Comparison of ENCODE assay signal across 13 mouse cellular contexts in the genomic region with DNA sequence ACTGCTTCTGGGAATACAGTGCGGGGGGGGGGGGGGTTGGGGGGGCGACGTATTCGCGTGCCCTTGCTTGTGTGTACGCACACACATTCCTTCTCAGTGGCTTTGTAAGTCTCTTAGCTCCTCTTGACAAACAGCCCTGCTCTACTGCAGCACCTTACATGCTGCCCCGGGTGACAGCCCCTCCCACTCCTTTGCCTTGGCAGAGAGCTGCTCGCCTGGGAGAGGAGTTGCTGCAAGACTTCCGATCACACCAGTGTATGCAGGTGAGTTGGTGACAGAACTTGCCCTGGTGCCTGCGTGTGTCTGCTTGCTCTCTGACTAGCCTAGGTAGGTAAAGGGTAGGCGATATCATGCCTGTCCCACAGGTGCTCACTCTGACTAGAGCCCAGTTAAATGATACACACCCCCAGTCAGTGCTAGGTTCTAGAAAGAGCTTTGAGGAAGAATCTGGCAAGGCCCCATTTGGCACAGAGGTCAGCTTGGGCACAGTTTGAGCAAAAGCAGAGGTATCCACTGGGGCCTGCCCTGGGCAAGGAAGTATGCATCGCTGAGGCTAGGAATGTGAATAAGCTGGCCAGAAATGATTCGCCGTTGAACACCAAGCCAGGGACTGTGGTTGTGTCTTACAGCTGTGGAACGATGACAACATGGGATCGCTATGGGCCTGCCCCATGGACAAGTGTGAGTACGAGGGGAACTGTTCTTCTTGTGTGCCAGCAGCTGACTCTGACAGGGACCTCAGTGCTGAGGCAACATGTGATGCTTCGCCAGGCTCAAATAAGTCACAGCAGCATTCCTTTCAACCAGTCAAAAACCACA. TPM values are rescaled to one million over a fixed set of nuclear protein-coding genes. Genes with fewer than 3 reads are reported as not detected.
DNase-seq lines count a peak whose midpoint lies in the region; ATAC-seq lines count a peak whose summit lies in the region.
"Had no signal": no experiment of that assay in that cellular context is flagged by ENCODE, and none has a peak within 500 bp of the region (broad histone marks: within the 10 kb centered on the region; RNA-seq: fewer than 3 reads in every experiment).

No protein-coding gene starts in this region.

- no peaks in the 10 kb centered on the region for H3K36me3 ChIP-seq in kidney, embryonic 16.5 days (ENCODE audit: insufficient read depth, low read length)
- H3K36me3 ChIP-seq: lung, embryonic 15.5 days; neural tube, embryonic 12.5 days had no signal

- no peak overlapping the region for H3K4me2 ChIP-seq in kidney, embryonic 16.5 days (replicated peaks; ENCODE audit: low read depth, low read length)

- H3K4me3 ChIP-seq in kidney, embryonic 16.5 days (ENCODE audit: low read length) = no peak overlapping the region
- H3K4me3 ChIP-seq: layer of hippocampus, adult 2 months; neural tube, embryonic 12.5 days had no signal

- peaks cover 16% of the 10 kb centered on the region; the same call in 1 of the 2 replicates for H3K27me3 ChIP-seq in kidney, embryonic 16.5 days (ENCODE audit: insufficient read depth, low read length)

- peaks cover 19% of the 10 kb centered on the region for H3K4me1 ChIP-seq in kidney, embryonic 16.5 days (ENCODE audit: insufficient read depth, low read length)

- intact Hi-C loops in heart, postnatal 10 days (cut with DNase I) = no loop called here

- H3K9ac ChIP-seq in kidney, embryonic 16.5 days (replicated peaks; ENCODE audit: low read length) = no peak overlapping the region
- H3K9ac ChIP-seq: lung, embryonic 15.5 days; neural tube, embryonic 12.5 days had no signal

- 57% methylated on average over 18 of the region's 18 CpGs for WGBS in kidney, embryonic 16.5 days

- ATAC-seq in kidney, embryonic 16.5 days (ENCODE audit: low FRiP score, low TSS enrichment) = no peak
- ATAC-seq in monocyte, adult 5-6 weeks (replicated peaks; ENCODE audit: insufficient number of reproducible peaks, low FRiP score, low TSS enrichment, poor library complexity, severe bottlenecking) = no peak

- no peaks in the 10 kb centered on the region for H3K9me3 ChIP-seq in kidney, embryonic 16.5 days (ENCODE audit: low read length)
- H3K9me3 ChIP-seq: lung, embryonic 15.5 days; neural tube, embryonic 12.5 days had no signal

- H3K27ac ChIP-seq in kidney, embryonic 16.5 days (ENCODE audit: low read length) = no peak overlapping the region
- H3K27ac ChIP-seq: layer of hippocampus, adult 2 months; lung, embryonic 15.5 days; neural tube, embryonic 12.5 days had no signal

- DNase-seq in kidney, adult 11 months = peak; percentile 64
- DNase-seq in adrenal gland, postnatal 14 days = peak; percentile 70
- DNase-seq in heart, postnatal 10 days = peak; percentile 58 to 69
- DNase-seq in lung, postnatal 25 days (ENCODE audit: low spot score) = peak; percentile 50
- DNase-seq in spleen, postnatal 10 days (ENCODE audit: low spot score in 2 of 2) = no peak
- no peak for DNase-seq in B cell, adult 2 months
- DNase-seq: spleen, adult 18-20 months; thymus, postnatal 4 days had no signal

RNA-seq across cellular contexts. Expression of a gene that starts 2.3 kb away (rescaled TPM):
- polyA plus RNA-seq in kidney, embryonic 16.5 days (2015; fragmentation: Nextera tagmentation; extraction: Ambion mirVana) = 43.4 and 45.8 TPM in 2 replicates
- 37.4 and 42.7 TPM in 2 replicates for total RNA-seq in adrenal gland, postnatal 14 days (2021)
- 10 to 100 TPM; 38.9 to 41.6 TPM for total RNA-seq in heart, postnatal 10 days (2021)
- 0.85 to 6.1 TPM (median 3.4 TPM) in 3 replicates for total RNA-seq in monocyte, adult 5-6 weeks (2017)

RNA-seq across cellular contexts. Expression of a gene that starts 9.5 kb away (rescaled TPM):
- 18.2 and 31.0 TPM in 2 replicates for polyA plus RNA-seq in kidney, embryonic 16.5 days (2015; fragmentation: Nextera tagmentation; extraction: Ambion mirVana)
- total RNA-seq in adrenal gland, postnatal 14 days (2021) = 18.2 and 19.3 TPM in 2 replicates
- 10 to 100 TPM in 1 of 2 experiments, 1 to 10 TPM in 1; 8.9 to 11.3 TPM for total RNA-seq in heart, postnatal 10 days (2021)
- total RNA-seq in monocyte, adult 5-6 weeks (2017) = not detected in 3 replicates

RNA-seq across cellular contexts. Expression of a gene that starts 21.0 kb away (rescaled TPM):
- 0.97 and 0.99 TPM in 2 replicates for polyA plus RNA-seq in kidney, embryonic 16.5 days (2015; fragmentation: Nextera tagmentation; extraction: Ambion mirVana)
- total RNA-seq in adrenal gland, postnatal 14 days (2021) = 0.15 and 0.23 TPM in 2 replicates
- not detected for total RNA-seq in heart, postnatal 10 days (2021)
- total RNA-seq in monocyte, adult 5-6 weeks (2017) = not detected in 3 replicates

RNA-seq across cellular contexts. Expression of a gene that starts 22.5 kb away (rescaled TPM):
- polyA plus RNA-seq in kidney, embryonic 16.5 days (2015; fragmentation: Nextera tagmentation; extraction: Ambion mirVana) = 10.0 and 10.1 TPM in 2 replicates
- 1.5 and 2.8 TPM in 2 replicates for total RNA-seq in adrenal gland, postnatal 14 days (2021)
- 1 to 10 TPM; 1.1 to 1.2 TPM for total RNA-seq in heart, postnatal 10 days (2021)
- not detected in 3 replicates for total RNA-seq in monocyte, adult 5-6 weeks (2017)

RNA-seq across cellular contexts. Expression of a gene that starts 38.4 kb away (rescaled TPM):
- polyA plus RNA-seq in kidney, embryonic 16.5 days (2015; fragmentation: Nextera tagmentation; extraction: Ambion mirVana) = 115 and 121 TPM in 2 replicates
- total RNA-seq in adrenal gland, postnatal 14 days (2021) = 54.1 and 54.8 TPM in 2 replicates
- total RNA-seq in heart, postnatal 10 days (2021) = 10 to 100 TPM; 26.8 to 28.2 TPM
- total RNA-seq in monocyte, adult 5-6 weeks (2017) = 6.8 to 22.3 TPM (median 21.0 TPM) in 3 replicates

Comparison
In these comparisons a context has a peak if more than half of its experiments do, and no peak if none do; other contexts are left out.
1. DNase-seq: peak in kidney, adult 11 months (single experiment), adrenal gland, postnatal 14 days (single experiment), heart, postnatal 10 days (2 of 2) and lung, postnatal 25 days (single experiment); none in spleen, postnatal 10 days (0 of 2) and B cell, adult 2 months (0 of 2).